Mouse (Mus musculus): Measurements from ENCODE around the gene Tbxas1.

DNA sequence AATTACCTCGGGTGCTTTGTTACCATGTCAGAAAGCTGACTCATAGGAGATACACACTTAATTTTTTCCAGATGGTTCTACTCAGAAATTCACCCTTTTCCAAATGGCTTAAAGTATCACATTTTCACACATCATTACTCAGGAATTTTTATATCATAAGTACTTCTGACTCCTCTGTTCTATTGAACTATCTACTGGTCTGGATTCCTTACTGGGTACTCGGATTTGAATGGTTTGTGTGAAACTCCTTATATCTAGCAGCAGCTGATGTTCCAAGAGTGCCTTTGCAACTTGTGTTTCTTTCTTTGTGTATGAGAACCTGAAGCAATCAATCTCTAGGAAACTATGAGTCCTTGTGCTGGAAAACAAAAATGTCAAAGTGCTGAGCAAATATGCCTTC, 81.4 kb downstream of the Tbxas1 start:
- TF ChIP-seq CTCF (IDR thresholded peaks at IDR 0.05; ENCODE audit: borderline replicate concordance, insufficient read depth, low read depth, low read length) (no peak), POLR2A (IDR thresholded peaks at IDR 0.05; ENCODE audit: borderline replicate concordance, insufficient read depth, low read length) (no peak)

Data from cerebellum, adult 2 months (tissue).